Mouse (Mus musculus): ENCODE data around the gene Acsl5.

GRCm38 (mm10) chr19:55300525-55300924, 48.8 kb downstream of the Acsl5 start:
- TF ChIP-seq ZNF384 (IDR thresholded peaks at IDR 0.05; ENCODE audit: low read depth, low read length) (no peak), ZC3H11A (IDR thresholded peaks at IDR 0.05; ENCODE audit: borderline replicate concordance, low read depth, low read length) (no peak), HCFC1 (IDR thresholded peaks at IDR 0.05; ENCODE audit: borderline replicate concordance, insufficient read depth, low read length) (no peak), MAFK (IDR thresholded peaks at IDR 0.05; ENCODE audit: insufficient read depth, low read depth, low read length) (no peak)
